Mouse (Mus musculus) MEL (cell line): ENCODE results near the gene Sit1. TPM values are rescaled to one million over a fixed set of nuclear protein-coding genes. Genes with fewer than 3 reads are reported as not detected.

ENCODE experiments used
- DNase-seq: peaks from one replicate; pipeline ENCODE4 v3.0.0; 2011; ENCODE audit warnings: low read depth, low spot score
- H3K27ac ChIP-seq: 2 replicates; pipeline ENCODE4 v1.5.1; 2012; ENCODE audit warnings: low read depth, mild to moderate bottlenecking, control low read depth, low read length, moderate library complexity; ENCODE audit not compliant: control insufficient read depth
- H3K27me3 ChIP-seq, 2 experiments: fragments of 150-350 bp in 1 of 2; sonication (generic) in 1 of 2; 2 replicates each; pipeline ENCODE4 v1.6.1; 2012; ENCODE audit warnings: low read length in 2 of 2, mild to moderate bottlenecking in 2 of 2, improper control_type of control experiment in 1 of 2, moderate library complexity in 1 of 2; ENCODE audit not compliant: insufficient read depth in 2 of 2, control insufficient read depth in 1 of 2
- H3K36me3 ChIP-seq, 2 experiments: 2 replicates each; pipeline ENCODE4 v1.6.1; 2012 to 2014; ENCODE audit warnings: low read length in 2 of 2, improper control_type of control experiment in 1 of 2, inconsistent platforms in 1 of 2, mild to moderate bottlenecking in 1 of 2; ENCODE audit not compliant: insufficient read depth in 2 of 2, control insufficient read depth in 1 of 2
- H3K4me1 ChIP-seq, 2 experiments: fragments of 150-350 bp in 1 of 2; sonication (generic) in 1 of 2; 2 replicates each; pipeline ENCODE4 v1.6.1; 2012; ENCODE audit warnings: low read length in 2 of 2, improper control_type of control experiment in 1 of 2, mild to moderate bottlenecking in 1 of 2; ENCODE audit not compliant: insufficient read depth in 2 of 2, control insufficient read depth in 1 of 2
- H3K4me3 ChIP-seq, 2 experiments: fragments of 150-350 bp in 1 of 2; sonication (generic) in 1 of 2; 2 replicates each; pipeline ENCODE4 v1.5.1; 2012; ENCODE audit warnings: low read depth in 2 of 2, low read length in 2 of 2, mild to moderate bottlenecking in 2 of 2, moderate library complexity in 2 of 2, control low read depth in 1 of 2, improper control_type of control experiment in 1 of 2; ENCODE audit not compliant: control insufficient read depth in 1 of 2, insufficient read depth in 1 of 2
- H3K79me2 ChIP-seq: 2 replicates; pipeline ENCODE4 v1.6.1; 2012; ENCODE audit warnings: mild to moderate bottlenecking, low read length, moderate library complexity; ENCODE audit not compliant: control insufficient read depth, poor library complexity, insufficient read depth
- H3K9ac ChIP-seq: 2 replicates; pipeline ENCODE4 v1.6.1; 2012; ENCODE audit warnings: low read depth, mild to moderate bottlenecking, control low read depth, low read length, moderate library complexity; ENCODE audit not compliant: control insufficient read depth, poor library complexity, severe bottlenecking
- H3K9me3 ChIP-seq: fragments of 150-350 bp; sonication (generic); replicated peaks from 2 replicates; pipeline ENCODE4 v1.6.1; 2012; ENCODE audit warnings: mild to moderate bottlenecking, low read length, improper control_type of control experiment, moderate library complexity; ENCODE audit not compliant: insufficient read depth
- CHD1 ChIP-seq: IDR thresholded peaks from 2 replicates; pipeline ENCODE4 v1.6.1; 2012; ENCODE audit warnings: low read depth, mild to moderate bottlenecking, inconsistent platforms, low read length, improper control_type of control experiment
- ELF1 ChIP-seq: IDR thresholded peaks from 2 replicates; pipeline ENCODE4 v1.6.1; 2014; ENCODE audit warnings: low read depth, mild to moderate bottlenecking, inconsistent platforms, low read length, improper control_type of control experiment, moderate library complexity
- EP300 ChIP-seq, 2 experiments: IDR thresholded peaks; 2 replicates each; pipeline ENCODE4 v1.6.1; 2011; ENCODE audit warnings: improper control_type of control experiment in 2 of 2, low read length in 2 of 2, low read depth in 1 of 2, mild to moderate bottlenecking in 1 of 2
- ETS1 ChIP-seq: IDR thresholded peaks from 2 replicates; pipeline ENCODE4 v1.6.1; 2012; ENCODE audit warnings: low read depth, mild to moderate bottlenecking, inconsistent platforms, low read length, improper control_type of control experiment, moderate library complexity
- HCFC1 ChIP-seq: IDR thresholded peaks from 2 replicates; pipeline ENCODE4 v1.6.1; 2012; ENCODE audit warnings: low read depth, mild to moderate bottlenecking, inconsistent platforms, low read length, improper control_type of control experiment, moderate library complexity
- JUND ChIP-seq: IDR thresholded peaks from 2 replicates; pipeline ENCODE4 v1.6.1; 2011; ENCODE audit warnings: low read depth, mild to moderate bottlenecking, improper control_type of control experiment, low read length
- MAZ ChIP-seq: IDR thresholded peaks from 2 replicates; pipeline ENCODE4 v1.6.1; 2012; ENCODE audit warnings: low read depth, mild to moderate bottlenecking, inconsistent platforms, low read length, improper control_type of control experiment
- MEF2A ChIP-seq: IDR thresholded peaks from 2 replicates; pipeline ENCODE4 v1.6.1; 2014; ENCODE audit warnings: low read depth, mild to moderate bottlenecking, inconsistent platforms, low read length, improper control_type of control experiment; ENCODE audit not compliant: poor library complexity, insufficient replicate concordance, severe bottlenecking; ENCODE audit errors: extremely low read depth
- MYB ChIP-seq: IDR thresholded peaks from 2 replicates; pipeline ENCODE4 v1.6.1; 2011; ENCODE audit warnings: mild to moderate bottlenecking, low read depth, low read length, improper control_type of control experiment
- RAD21 ChIP-seq: IDR thresholded peaks from 2 replicates; pipeline ENCODE4 v1.6.1; 2011; ENCODE audit warnings: mild to moderate bottlenecking, low read depth, low read length, improper control_type of control experiment
- SIN3A ChIP-seq: IDR thresholded peaks from 2 replicates; pipeline ENCODE4 v1.6.1; 2012; ENCODE audit warnings: low read length, improper control_type of control experiment, inconsistent platforms
- SMC3 ChIP-seq: IDR thresholded peaks from 2 replicates; pipeline ENCODE4 v1.6.1; 2011; ENCODE audit warnings: low read depth, low read length, improper control_type of control experiment
- TBP ChIP-seq: IDR thresholded peaks from 2 replicates; pipeline ENCODE4 v1.8.0; 2011; ENCODE audit warnings: low read depth, low read length, improper control_type of control experiment
- TCF12 ChIP-seq: IDR thresholded peaks from 2 replicates; pipeline ENCODE4 v1.6.1; 2014; ENCODE audit warnings: low read depth, mild to moderate bottlenecking, inconsistent platforms, low read length, improper control_type of control experiment, moderate library complexity
- USF2 ChIP-seq, 2 experiments: IDR thresholded peaks; 2 replicates each; pipeline ENCODE4 v1.6.1; 2011 to 2012; ENCODE audit warnings: improper control_type of control experiment in 2 of 2, low read length in 2 of 2, borderline replicate concordance in 1 of 2, inconsistent platforms in 1 of 2, low read depth in 1 of 2, mild to moderate bottlenecking in 1 of 2; ENCODE audit not compliant: insufficient read depth in 1 of 2
- ZC3H11A ChIP-seq: IDR thresholded peaks from 2 replicates; pipeline ENCODE4 v1.6.1; 2012; ENCODE audit warnings: low read depth, mild to moderate bottlenecking, inconsistent platforms, low read length, improper control_type of control experiment
- ZKSCAN1 ChIP-seq: IDR thresholded peaks from 2 replicates; pipeline ENCODE4 v1.6.1; 2012; ENCODE audit warnings: low read depth, mild to moderate bottlenecking, inconsistent platforms, low read length, improper control_type of control experiment, moderate library complexity
- ZMIZ1 ChIP-seq: IDR thresholded peaks from 2 replicates; pipeline ENCODE4 v1.6.1; 2012; ENCODE audit warnings: low read depth, mild to moderate bottlenecking, inconsistent platforms, low read length, improper control_type of control experiment, moderate library complexity
- ZNF384 ChIP-seq: IDR thresholded peaks from 2 replicates; pipeline ENCODE4 v1.6.1; 2012; ENCODE audit warnings: low read depth, mild to moderate bottlenecking, inconsistent platforms, low read length, improper control_type of control experiment
- polyA plus RNA-seq, 2 experiments: library from polyadenylated mRNA; stranded (reverse) in 1 of 2; unstranded in 1 of 2; fragments of >175 nt in 1 of 2; fragments of >200 nt in 1 of 2; gene quantifications; 2 replicates each; pipeline versions ENCODE4 v1.2.1 to v1.2.4; 2012; ENCODE audit warnings: low replicate concordance in 2 of 2, low read depth in 1 of 2; ENCODE audit not compliant: insufficient read length in 2 of 2, insufficient read depth in 1 of 2, missing spikeins in 1 of 2
- total RNA-seq: library from RNA; depleted of rRNA; stranded (reverse); fragments of 300-350 nt; gene quantifications from 2 replicates; pipeline ENCODE4 v1.2.3, GENCODE M21; 2012

Sit1 gene
- total and polyA plus RNA-seq, 3 experiments = 0.06 to 0.08 TPM; not detected in 1

GRCm38 (mm10) chr4:43482591-43482990 is 943 bp downstream of the Sit1 start:
- no peaks in the 10 kb centered on the region for H3K79me2 ChIP-seq
- H3K9ac ChIP-seq = no peak overlapping the region
- H3K27me3 ChIP-seq = no peaks in the 10 kb centered on the region
- no peak overlapping the region for H3K4me3 ChIP-seq
- H3K27ac ChIP-seq = no peak overlapping the region
- H3K4me1 ChIP-seq = peaks cover 0 to 17% of the 10 kb centered on the region in 2 experiments; a peak in 2 of 4 replicates
- TF ChIP-seq ZMIZ1 (no peak), MAZ (no peak), ZC3H11A (no peak), USF2 (IDR thresholded peaks at IDR 0.05; ENCODE audit: borderline replicate concordance in 1 of 2, insufficient read depth in 1 of 2, low read depth in 1 of 2, low read length in 2 of 2) (no peak)
- H3K9me3 ChIP-seq = no peaks in the 10 kb centered on the region
- H3K36me3 ChIP-seq = peaks cover 0 to 11% of the 10 kb centered on the region in 2 experiments; a peak in 2 of 4 replicates
- DNase-seq = no peak

GRCm38 (mm10) chr4:43481894-43482456 is 1.6 kb downstream of the Sit1 start:
- no peak overlapping the region for H3K4me3 ChIP-seq

DNA sequence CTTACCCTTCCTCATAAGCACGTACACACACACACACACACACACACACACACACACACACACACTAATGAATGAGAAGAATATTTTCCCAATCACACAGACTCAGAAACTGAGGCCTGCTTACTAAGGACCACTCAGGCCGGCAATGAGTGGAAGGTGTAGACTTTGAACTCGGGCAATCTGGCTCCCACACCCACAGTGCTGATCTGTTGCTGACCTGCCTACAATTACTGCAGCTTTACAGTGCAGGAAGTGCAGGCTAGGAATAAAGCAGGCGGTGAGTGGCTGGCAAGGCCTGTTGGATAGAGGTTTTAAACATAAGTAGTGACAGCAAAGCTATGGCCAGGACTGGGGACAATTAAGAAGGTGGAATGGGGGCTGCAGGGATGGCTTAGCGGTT is 2.5 kb downstream of the Sit1 start:
- no peak overlapping the region for H3K27ac ChIP-seq
- H3K27me3 ChIP-seq = no peaks in the 10 kb centered on the region
- H3K79me2 ChIP-seq = no peaks in the 10 kb centered on the region
- H3K4me1 ChIP-seq = peaks cover 0 to 17% of the 10 kb centered on the region in 2 experiments; a peak in 2 of 4 replicates
- TF ChIP-seq RAD21 (no peak), MEF2A (no peak), SMC3 (no peak), ZKSCAN1 (no peak), CHD1 (no peak)
- H3K4me3 ChIP-seq = no peak overlapping the region
- peaks cover 0 to 11% of the 10 kb centered on the region in 2 experiments; a peak in 2 of 4 replicates for H3K36me3 ChIP-seq
- H3K9me3 ChIP-seq = no peaks in the 10 kb centered on the region
- H3K9ac ChIP-seq = no peak overlapping the region
- DNase-seq = no peak

More at GRCm38 (mm10) chr4:43481894-43482456, 1.6 kb downstream of the Sit1 start:
- Histone ChIP-seq H3K9ac (no peak overlapping the region), H3K36me3 (peaks cover 0 to 11% of the 10 kb centered on the region in 2 experiments; a peak in 2 of 4 replicates), H3K9me3 (no peaks in the 10 kb centered on the region), H3K4me1 (peaks cover 0 to 17% of the 10 kb centered on the region in 2 experiments; a peak in 2 of 4 replicates), H3K79me2 (no peaks in the 10 kb centered on the region), H3K27ac (no peak overlapping the region), H3K27me3 (no peaks in the 10 kb centered on the region)
- peak; percentile 50 for DNase-seq
- TF ChIP-seq MYB (no peak), JUND (no peak), ETS1 (0 out of 2 replicates have a peak, but pooled peaks have one; percentile 32), EP300 (IDR thresholded peaks at IDR 0.05; ENCODE audit: low read depth in 1 of 2, low read length in 2 of 2) (peak; percentile 32 to 45; a peak in 3 of 4 replicates), ELF1 (0 out of 2 replicates have a peak, but pooled peaks have one; percentile 14), TBP (no peak), ZNF384 (peak; percentile 85), TCF12 (0 out of 2 replicates have a peak, but pooled peaks have one; percentile 21), SMC3 (no peak), HCFC1 (0 out of 2 replicates have a peak, but pooled peaks have one; percentile 31), SIN3A (peak; percentile 38; the same call in 1 of the 2 replicates), RAD21 (no peak)
